Mouse (Mus musculus): ENCODE data around the gene Ace2.

Ace2 gene

GRCm38 (mm10) chrX:164173880-164174279, 34.7 kb downstream of the Ace2 start:
- in situ Hi-C loops (cut with MboI; ENCODE audit: low pct_unique_long_range_greater_than_20kb in 1 of 2, low sequenced_read_pairs in 2 of 2, unreplicated experiment in 1 of 2), result no loop called here

GRCm38 (mm10) chrX:164175311-164175710, 36.2 kb downstream of the Ace2 start:
- in situ Hi-C loops (cut with MboI; ENCODE audit: low pct_unique_long_range_greater_than_20kb in 1 of 2, low sequenced_read_pairs in 2 of 2, unreplicated experiment in 1 of 2), result no loop called here

GRCm38 (mm10) chrX:164175780-164176179, 36.6 kb downstream of the Ace2 start:
- in situ Hi-C loops (cut with MboI; ENCODE audit: low pct_unique_long_range_greater_than_20kb in 1 of 2, low sequenced_read_pairs in 2 of 2, unreplicated experiment in 1 of 2), result no loop called here

- in situ Hi-C loops (cut with MboI; ENCODE audit: low pct_unique_long_range_greater_than_20kb in 1 of 2, low sequenced_read_pairs in 2 of 2, unreplicated experiment in 1 of 2), result no loop called here
Observed at GRCm38 (mm10) chrX:164178856-164179255, 39.7 kb downstream of the Ace2 start.

- in situ Hi-C loops (cut with MboI; ENCODE audit: low pct_unique_long_range_greater_than_20kb in 1 of 2, low sequenced_read_pairs in 2 of 2, unreplicated experiment in 1 of 2), result loop anchor here (5.0 to 10.0 kb wide), 3 partner anchors 105 to 265 kb away; no protein-coding TSS in a partner anchor
Observed at GRCm38 (mm10) chrX:164179746-164180145, 40.6 kb downstream of the Ace2 start.

GRCm38 (mm10) chrX:164183844-164184243, 44.7 kb downstream of the Ace2 start:
- in situ Hi-C loops (cut with MboI; ENCODE audit: low pct_unique_long_range_greater_than_20kb in 1 of 2, low sequenced_read_pairs in 2 of 2, unreplicated experiment in 1 of 2), result loop anchor here (5.0 to 10.0 kb wide), 3 partner anchors 101 to 261 kb away; no protein-coding TSS in a partner anchor

- in situ Hi-C loops (cut with MboI; ENCODE audit: low pct_unique_long_range_greater_than_20kb in 1 of 2, low sequenced_read_pairs in 2 of 2, unreplicated experiment in 1 of 2), result loop anchor here (5.0 to 10.0 kb wide), 3 partner anchors 95 to 257 kb away; no protein-coding TSS in a partner anchor
Observed at GRCm38 (mm10) chrX:164189880-164190279, 50.7 kb downstream of the Ace2 start.

- in situ Hi-C loops (cut with MboI; ENCODE audit: low pct_unique_long_range_greater_than_20kb in 1 of 2, low sequenced_read_pairs in 2 of 2, unreplicated experiment in 1 of 2), result no loop called here
Observed at GRCm38 (mm10) chrX:164197679-164198078, 58.5 kb downstream of the Ace2 start.

GRCm38 (mm10) chrX:164200547-164200946, 61.4 kb downstream of the Ace2 start:
- in situ Hi-C loops (cut with MboI; ENCODE audit: low pct_unique_long_range_greater_than_20kb in 1 of 2, low sequenced_read_pairs in 2 of 2, unreplicated experiment in 1 of 2), result no loop called here

GRCm38 (mm10) chrX:164221989-164222388, 82.9 kb downstream of the Ace2 start:
- in situ Hi-C loops (cut with MboI; ENCODE audit: low pct_unique_long_range_greater_than_20kb in 1 of 2, low sequenced_read_pairs in 2 of 2, unreplicated experiment in 1 of 2), result no loop called here

GRCm38 (mm10) chrX:164233380-164233779, 94.2 kb downstream of the Ace2 start:
- in situ Hi-C loops (cut with MboI; ENCODE audit: low pct_unique_long_range_greater_than_20kb in 1 of 2, low sequenced_read_pairs in 2 of 2, unreplicated experiment in 1 of 2), result no loop called here
